Mouse (Mus musculus) testis, adult 10 weeks (tissue): Measurements from ENCODE around the gene Rlbp1. TPM values are rescaled to one million over a fixed set of nuclear protein-coding genes. Genes with fewer than 3 reads are reported as not detected.

ENCODE experiments used
- polyA plus RNA-seq: library from polyadenylated mRNA; stranded (reverse); fragments of 350-450 nt; fragmentation: Illumina TruSeq; extraction: RNeasy Lipid Tissue Mini Kit (QIAGEN cat#74804); gene quantifications from one replicate; pipeline ENCODE4 v1.2.3, GENCODE M21; 2014; ENCODE audit warnings: low read depth, low replicate concordance

The Rlbp1 gene
- polyA plus RNA-seq, result 0.46 TPM

GRCm38 (mm10) chr7:79386422-79387133, at the start of gene Rlbp1:
Gene Rlbp1 (minus strand): TSS chr7:79387048.

GRCm38 (mm10) chr7:79391883-79392649, 5.2 kb upstream of the Rlbp1 start, which contains the start of gene Fanci:
Gene Fanci (plus strand): TSS chr7:79391929.

Other genes with a start within 250 kb of the Rlbp1 start
- gene Mfge8, start 238.0 kb downstream of the Rlbp1 start, polyA plus RNA-seq, result 2.1 TPM
- 20.4 TPM for gene Abhd2, start 113.8 kb downstream of the Rlbp1 start, polyA plus RNA-seq
- gene Fanci, start 4.9 kb upstream of the Rlbp1 start, polyA plus RNA-seq, result 12.9 TPM
- gene Polg, start 79.3 kb upstream of the Rlbp1 start, polyA plus RNA-seq, result 63.3 TPM
- gene Rhcg, start 230.6 kb upstream of the Rlbp1 start, polyA plus RNA-seq, result 5.5 TPM